Mouse (Mus musculus): Measurements from ENCODE around the gene Acot2. TPM values are rescaled to one million over a fixed set of nuclear protein-coding genes. Genes with fewer than 3 reads are reported as not detected.
A peak's percentile ranks its signal among the peaks of the same experiment; 100 is the strongest.
"Not testable (repeated sequence)": the region's sequence is repeated elsewhere in the genome, so short reads cannot be mapped to it uniquely, and the experiment has no call there.

Acot2 gene
- polyA plus RNA-seq (2017; shearing (Covaris generic)) = 10 to 100 TPM; 24.2 to 34.4 TPM

GRCm38 (mm10) chr12:83987583-83988441, at the start of gene Acot2:
Gene Acot2 (plus strand): TSS chr12:83987861.
- peak; percentile 98 for ATAC-seq

- ATAC-seq = not testable (repeated sequence)
Measured at GRCm38 (mm10) chr12:83938592-83938991, 49.1 kb upstream of the Acot2 start.

GRCm38 (mm10) chr12:83939332-83939731, 48.3 kb upstream of the Acot2 start:
- ATAC-seq = no peak

- no peak for ATAC-seq
Measured at GRCm38 (mm10) chr12:83940031-83940430, 47.6 kb upstream of the Acot2 start.

- ATAC-seq = no peak
Measured at GRCm38 (mm10) chr12:83941938-83942337, 45.7 kb upstream of the Acot2 start.

GRCm38 (mm10) chr12:83947260-83947811, 40.3 kb upstream of the Acot2 start:
- no peak for ATAC-seq

GRCm38 (mm10) chr12:83949043-83949442, 38.6 kb upstream of the Acot2 start:
- ATAC-seq = no peak

GRCm38 (mm10) chr12:83949776-83950492, 37.7 kb upstream of the Acot2 start:
- ATAC-seq = peak; percentile 10

GRCm38 (mm10) chr12:83950493-83950839, 37.2 kb upstream of the Acot2 start, which contains the start of gene Riox1:
Gene Riox1 (plus strand): TSS chr12:83950608.
- ATAC-seq = peak; percentile 90

GRCm38 (mm10) chr12:83950840-83951701, 36.6 kb upstream of the Acot2 start:
- peak; percentile 30 for ATAC-seq

GRCm38 (mm10) chr12:83951711-83952575, 35.7 kb upstream of the Acot2 start:
- ATAC-seq = no peak

- no peak for ATAC-seq
Measured at GRCm38 (mm10) chr12:83958278-83958677, 29.4 kb upstream of the Acot2 start.

- ATAC-seq = no peak
Measured at GRCm38 (mm10) chr12:83965235-83965634, 22.4 kb upstream of the Acot2 start.

- ATAC-seq = peak; percentile 57
Measured at GRCm38 (mm10) chr12:83972117-83972516, 15.5 kb upstream of the Acot2 start.

- ATAC-seq = no peak
Measured at GRCm38 (mm10) chr12:83978862-83979261, 8.8 kb upstream of the Acot2 start.

GRCm38 (mm10) chr12:83981615-83982014, 6.0 kb upstream of the Acot2 start:
- ATAC-seq = no peak

- no peak for ATAC-seq
Measured at GRCm38 (mm10) chr12:83984752-83985151, 2.9 kb upstream of the Acot2 start, which contains the start of gene Heatr4. Gene Heatr4 (minus strand): TSS chr12:83984852.

GRCm38 (mm10) chr12:83987242-83987582, 449 bp upstream of the Acot2 start:
- no peak for ATAC-seq

- no peak for ATAC-seq
Measured at GRCm38 (mm10) chr12:83988483-83988882, 822 bp downstream of the Acot2 start.

- no peak for ATAC-seq
Measured at GRCm38 (mm10) chr12:83989378-83989777, 1.7 kb downstream of the Acot2 start.

- no peak for ATAC-seq
Measured at GRCm38 (mm10) chr12:83997221-83997620, 9.6 kb downstream of the Acot2 start.
